Mouse (Mus musculus) layer of hippocampus, adult 11-12 months (tissue): Measurements from ENCODE around the gene Gm2007.
"Not testable (repeated sequence)": the region's sequence is repeated elsewhere in the genome, so short reads cannot be mapped to it uniquely, and the experiment has no call there.

Source experiments
- DNase-seq: peaks from one replicate; pipeline ENCODE4 v3.0.0; 2022; ENCODE audit warnings: low spot score

Gene Gm2007

GRCm38 (mm10) chr2:175741237-175741636 lies at the start of gene Gm2007:
Gene Gm2007 (plus strand): TSS chr2:175741537.
- DNase-seq: not testable (repeated sequence)

GRCm38 (mm10) chr2:175703546-175703945 lies 37.8 kb upstream of the Gm2007 start, which contains the start of gene Zfp969:
Gene Zfp969 (minus strand): TSS chr2:175703646.
- not testable (repeated sequence) for DNase-seq

GRCm38 (mm10) chr2:175800993-175801392 lies 59.7 kb downstream of the Gm2007 start, which contains the start of gene Gm14288:
Gene Gm14288 (minus strand): TSS chr2:175801093.
- DNase-seq: not testable (repeated sequence)
